Mouse (Mus musculus) midbrain, embryonic 11.5 days (tissue): ENCODE results near the gene Hist1h2bq. TPM values are rescaled to one million over a fixed set of nuclear protein-coding genes. Genes with fewer than 3 reads are reported as not detected.
"Not testable (repeated sequence)": the region's sequence is repeated elsewhere in the genome, so short reads cannot be mapped to it uniquely, and the experiment has no call there.

Experiments
- ATAC-seq: fragments of 200-750 bp; cut with Nextera tagmentation; 2 replicates; pipeline ENCODE4 v1.8.0; 2017; ENCODE audit warnings: moderate TSS enrichment, moderate library complexity; ENCODE audit not compliant: low FRiP score
- DNase-seq: peaks from one replicate; pipeline ENCODE4 v3.0.0; 2015; ENCODE audit warnings: low spot score; ENCODE audit errors: missing footprints
- H3K27ac ChIP-seq: fragments of 300-500 bp; sonication (generic); 2 replicates; pipeline ENCODE4 v1.5.1; 2014; ENCODE audit warnings: low read depth, low read length
- H3K27me3 ChIP-seq: fragments of 300-500 bp; sonication (generic); 2 replicates; pipeline ENCODE4 v1.6.1; 2014; ENCODE audit warnings: mild to moderate bottlenecking, low read length, moderate library complexity, mixed read lengths; ENCODE audit not compliant: control insufficient read depth, insufficient read depth
- H3K36me3 ChIP-seq: fragments of 300-500 bp; sonication (generic); 2 replicates; pipeline ENCODE4 v1.6.1; 2014; ENCODE audit warnings: mild to moderate bottlenecking, low read length, moderate library complexity, mixed read lengths; ENCODE audit not compliant: control insufficient read depth, insufficient read depth
- H3K4me1 ChIP-seq: fragments of 300-500 bp; sonication (generic); 2 replicates; pipeline ENCODE4 v1.6.1; 2014; ENCODE audit warnings: low read length; ENCODE audit not compliant: control insufficient read depth, insufficient read depth
- H3K4me2 ChIP-seq: fragments of 300-500 bp; sonication (generic); 2 replicates; pipeline ENCODE4 v1.6.1; 2014; ENCODE audit warnings: mild to moderate bottlenecking, moderate library complexity
- H3K4me3 ChIP-seq: fragments of 300-500 bp; sonication (generic); 2 replicates; pipeline ENCODE4 v1.5.1; 2014; ENCODE audit warnings: low read depth, low read length
- H3K9ac ChIP-seq: fragments of 300-500 bp; sonication (generic); 2 replicates; pipeline ENCODE4 v1.6.1; 2014; ENCODE audit warnings: low read length
- H3K9me3 ChIP-seq: fragments of 300-500 bp; sonication (generic); 2 replicates; pipeline ENCODE4 v1.6.1; 2016; ENCODE audit warnings: low read length; ENCODE audit not compliant: control insufficient read depth
- WGBS: fragments of 180-500 bp; shearing (Covaris S2); extraction: QIAGEN DNeasy Blood & Tissue Kit; methylation state at CpG from one replicate; pipeline ENCODE4 v1.1.7; 2014; 5-methylcytosine and 5-hydroxymethylcytosine counted together
- polyA plus RNA-seq: library from polyadenylated mRNA; unstranded; fragments of >200 nt; fragmentation: Nextera tagmentation; extraction: Ambion mirVana; gene quantifications from 2 replicates; pipeline ENCODE4 v1.2.1, GENCODE M21; 2014

Gene Hist1h2bq
- polyA plus RNA-seq, 1 experiment from 2014 or later, result 23.3 TPM

- DNase-seq (peak; percentile 96), ATAC-seq (peak; percentile 71)
- H3K27ac ChIP-seq, result peak within 1 kb of the TSS; percentile 87
- WGBS, result 1% methylated on average over 13 of the region's 20 CpGs
- H3K9ac ChIP-seq, result peak within 1 kb of the TSS; percentile 77
- peak within 1 kb of the TSS; percentile 57 for H3K4me2 ChIP-seq
- H3K4me3 ChIP-seq, result peak within 1 kb of the TSS; percentile 38
- H3K36me3 ChIP-seq, result no peaks in the 10 kb centered on the region
- no peaks in the 10 kb centered on the region for H3K27me3 ChIP-seq
- H3K9me3 ChIP-seq, result no peaks in the 10 kb centered on the region
- peaks cover 36% of the 10 kb centered on the region for H3K4me1 ChIP-seq
Measured at GRCm38 (mm10) chr13:21783255-21783617, 26.8 kb downstream of the Hist1h2bq start, which contains the start of gene Hist1h3i. TSS of gene Hist1h3i (minus strand) at chr13:21783370.

GRCm38 (mm10) chr13:21782361-21783254, 27.4 kb downstream of the Hist1h2bq start:
- H3K36me3 ChIP-seq, H3K27me3 ChIP-seq, H3K9me3 ChIP-seq: not testable (repeated sequence)
- DNase-seq, result peak; percentile 96
- Histone ChIP-seq H3K4me3 (peak overlapping the region; percentile 38), H3K27ac (peak overlapping the region; percentile 87), H3K4me1 (peaks cover 34% of the 10 kb centered on the region), H3K9ac (peak overlapping the region; percentile 77), H3K4me2 (peak overlapping the region; percentile 57)
- peak; percentile 0; the same call in 1 of the 2 replicates for ATAC-seq
- under 1% methylated on average over 12 of the region's 35 CpGs for WGBS

- Histone ChIP-seq H3K4me3 (no peak overlapping the region), H3K4me2 (no peak overlapping the region), H3K36me3 (no peaks in the 10 kb centered on the region), H3K4me1 (peaks cover 34% of the 10 kb centered on the region), H3K9ac (no peak overlapping the region), H3K27ac (no peak overlapping the region), H3K9me3 (no peaks in the 10 kb centered on the region), H3K27me3 (no peaks in the 10 kb centered on the region)
- WGBS, result 92% methylated on average over 1 of the region's 1 CpGs
- peak; percentile 90 for DNase-seq
- no peak for ATAC-seq
Measured at GRCm38 (mm10) chr13:21781639-21782038, 28.4 kb downstream of the Hist1h2bq start.

- WGBS, result 49% methylated on average over 6 of the region's 6 CpGs
- H3K27me3 ChIP-seq, result no peaks in the 10 kb centered on the region
- no peaks in the 10 kb centered on the region for H3K36me3 ChIP-seq
- peak overlapping the region; percentile 98 for H3K27ac ChIP-seq
- H3K9me3 ChIP-seq, result no peaks in the 10 kb centered on the region
- H3K4me3 ChIP-seq, result no peak overlapping the region
- peak overlapping the region; percentile 94 for H3K4me2 ChIP-seq
- DNase-seq (peak; percentile 93), ATAC-seq (no peak)
- H3K4me1 ChIP-seq, result peaks cover 33% of the 10 kb centered on the region
- H3K9ac ChIP-seq, result no peak overlapping the region
Measured at GRCm38 (mm10) chr13:21781021-21781555, 28.9 kb downstream of the Hist1h2bq start.

- WGBS, result under 1% methylated on average over 44 of the region's 44 CpGs
- Histone ChIP-seq H3K9ac (peak within 1 kb of the TSS; percentile 79), H3K9me3 (no peaks in the 10 kb centered on the region), H3K27ac (peak within 1 kb of the TSS; percentile 98), H3K36me3 (no peaks in the 10 kb centered on the region), H3K4me2 (peak within 1 kb of the TSS; percentile 94), H3K4me1 (peaks cover 28% of the 10 kb centered on the region), H3K27me3 (no peaks in the 10 kb centered on the region), H3K4me3 (peak within 1 kb of the TSS; percentile 46)
- ATAC-seq (peak; percentile 60), DNase-seq (peak; percentile 97)
Measured at GRCm38 (mm10) chr13:21779767-21780731, 29.9 kb downstream of the Hist1h2bq start, which contains the start of gene Hist1h1b. TSS of gene Hist1h1b (minus strand) at chr13:21780625.

GRCm38 (mm10) chr13:21778814-21779766, 30.9 kb downstream of the Hist1h2bq start:
- H3K9ac ChIP-seq, result peak overlapping the region; percentile 79
- no peaks in the 10 kb centered on the region for H3K36me3 ChIP-seq
- WGBS, result 5% methylated on average over 33 of the region's 33 CpGs
- H3K27ac ChIP-seq, result peak overlapping the region; percentile 98
- peak overlapping the region; percentile 94 for H3K4me2 ChIP-seq
- ATAC-seq (peak; percentile 84), DNase-seq (peak; percentile 97)
- no peaks in the 10 kb centered on the region for H3K9me3 ChIP-seq
- peak overlapping the region; percentile 46 for H3K4me3 ChIP-seq
- H3K4me1 ChIP-seq, result peaks cover 22% of the 10 kb centered on the region
- no peaks in the 10 kb centered on the region for H3K27me3 ChIP-seq
